Mouse (Mus musculus) kidney, postnatal 10 days (tissue): ENCODE results near the gene Ywhag.
A peak's percentile ranks its signal among the peaks of the same experiment; 100 is the strongest.

ENCODE experiments used
- DNase-seq: peaks from one replicate; pipeline ENCODE4 v3.0.0; 2021; ENCODE audit warnings: mixed read lengths

Gene Ywhag

GRCm38 (mm10) chr5:135950710-135951412 is 16.4 kb upstream of the Ywhag start:
- DNase-seq: no peak

GRCm38 (mm10) chr5:135946621-135947020 is 12.2 kb upstream of the Ywhag start:
- no peak for DNase-seq

- peak; percentile 31 for DNase-seq
Observed at GRCm38 (mm10) chr5:135945916-135946408, 11.5 kb upstream of the Ywhag start.

- no peak for DNase-seq
Observed at GRCm38 (mm10) chr5:135942710-135943109, 8.3 kb upstream of the Ywhag start.

GRCm38 (mm10) chr5:135940587-135940986 is 6.2 kb upstream of the Ywhag start:
- DNase-seq: no peak

GRCm38 (mm10) chr5:135935641-135936190 is 1.3 kb upstream of the Ywhag start:
- no peak for DNase-seq

- DNase-seq: no peak
Observed at GRCm38 (mm10) chr5:135935176-135935523, 734 bp upstream of the Ywhag start.

GRCm38 (mm10) chr5:135933900-135934441 is 445 bp downstream of the Ywhag start:
- DNase-seq: peak; percentile 74

GRCm38 (mm10) chr5:135933222-135933899 is 1.1 kb downstream of the Ywhag start:
- DNase-seq: no peak

- no peak for DNase-seq
Observed at GRCm38 (mm10) chr5:135932359-135932758, 2.1 kb downstream of the Ywhag start.

- DNase-seq: no peak
Observed at GRCm38 (mm10) chr5:135931526-135931925, 2.9 kb downstream of the Ywhag start.

- no peak for DNase-seq
Observed at GRCm38 (mm10) chr5:135929685-135930424, 4.6 kb downstream of the Ywhag start.

- DNase-seq: no peak
Observed at GRCm38 (mm10) chr5:135923901-135924300, 10.5 kb downstream of the Ywhag start.

GRCm38 (mm10) chr5:135919902-135920301 is 14.5 kb downstream of the Ywhag start:
- no peak for DNase-seq

GRCm38 (mm10) chr5:135918593-135918992 is 15.8 kb downstream of the Ywhag start:
- no peak for DNase-seq

- no peak for DNase-seq
Observed at GRCm38 (mm10) chr5:135918059-135918437, 16.4 kb downstream of the Ywhag start.

- no peak for DNase-seq
Observed at GRCm38 (mm10) chr5:135917327-135918058, 16.9 kb downstream of the Ywhag start.

- DNase-seq: no peak
Observed at GRCm38 (mm10) chr5:135916601-135917000, 17.8 kb downstream of the Ywhag start.

- no peak for DNase-seq
Observed at GRCm38 (mm10) chr5:135916051-135916565, 18.3 kb downstream of the Ywhag start.

- DNase-seq: no peak
Observed at GRCm38 (mm10) chr5:135914156-135914555, 20.3 kb downstream of the Ywhag start.

- DNase-seq: no peak
Observed at GRCm38 (mm10) chr5:135913201-135913600, 21.2 kb downstream of the Ywhag start.

- DNase-seq: no peak
Observed at GRCm38 (mm10) chr5:135911633-135912220, 22.7 kb downstream of the Ywhag start.
